Mouse (Mus musculus): Measurements from ENCODE around the gene Cd99l2. TPM values are rescaled to one million over a fixed set of nuclear protein-coding genes. Genes with fewer than 3 reads are reported as not detected.

Gene Cd99l2
- total RNA-seq, 4 experiments from 2014 or later = 63.9 to 73.7 (median 70.0) TPM

Small RNA genes lying within 50 kb of the gene (microRNA-seq; reads per million reads assigned to microRNA genes)
- gene Gm23945 = not detected

Other genes with a start within 250 kb of the Cd99l2 start
- 10 to 100 TPM; 22.9 to 24.9 (median 24.0) TPM for gene Mtmr1, start 128.1 kb downstream of the Cd99l2 start, total RNA-seq (2022)
- gene Hmgb3, start 63.1 kb upstream of the Cd99l2 start, total RNA-seq (2022) = 10 to 100 TPM; 56.9 to 90.2 (median 62.2) TPM
- gene Gpr50, start 170.8 kb upstream of the Cd99l2 start, total RNA-seq (2022) = not detected